Mouse (Mus musculus): ENCODE results near the gene Rpl36. TPM values are rescaled to one million over a fixed set of nuclear protein-coding genes. Genes with fewer than 3 reads are reported as not detected.

Rpl36 gene
- total and polyA plus RNA-seq, 3 experiments, result 2,385 to 3,914 TPM; not detected in 1

GRCm38 (mm10) chr17:56592553-56592952 is 20.7 kb upstream of the Rpl36 start:
- no peak for DNase-seq (ENCODE audit: low read depth, low spot score)
- Histone ChIP-seq H3K27ac (ENCODE audit: control insufficient read depth, low read depth, low read length) (no peak overlapping the region), H3K4me3 (ENCODE audit: control insufficient read depth in 1 of 2, insufficient read depth in 1 of 2, low read depth in 2 of 2, low read length in 2 of 2) (no peak overlapping the region), H3K36me3 (ENCODE audit: control insufficient read depth in 1 of 2, insufficient read depth in 2 of 2, low read length in 2 of 2) (peaks cover 0 to 29% of the 10 kb centered on the region in 2 experiments; a peak in 2 of 4 replicates), H3K4me1 (ENCODE audit: control insufficient read depth in 1 of 2, insufficient read depth in 2 of 2, low read length in 2 of 2) (no peaks in the 10 kb centered on the region), H3K9ac (ENCODE audit: control insufficient read depth, low read depth, low read length, poor library complexity, severe bottlenecking) (no peak overlapping the region), H3K79me2 (ENCODE audit: control insufficient read depth, insufficient read depth, low read length, poor library complexity) (peaks cover 36% of the 10 kb centered on the region), H3K27me3 (ENCODE audit: control insufficient read depth in 1 of 2, insufficient read depth in 2 of 2, low read length in 2 of 2) (no peaks in the 10 kb centered on the region), H3K9me3 (replicated peaks; ENCODE audit: insufficient read depth, low read length) (no peaks in the 10 kb centered on the region)
- TF ChIP-seq POLR2AphosphoS2 (IDR thresholded peaks at IDR 0.05; ENCODE audit: low read length) (no peak), MYC (IDR thresholded peaks at IDR 0.05; ENCODE audit: low read depth, low read length) (no peak), JUND (IDR thresholded peaks at IDR 0.05; ENCODE audit: low read depth, low read length) (no peak), RCOR1 (IDR thresholded peaks at IDR 0.05; ENCODE audit: low read depth, low read length) (no peak), CHD1 (IDR thresholded peaks at IDR 0.05; ENCODE audit: low read depth, low read length) (no peak), BHLHE40 (IDR thresholded peaks at IDR 0.05; ENCODE audit: borderline replicate concordance, low read depth, low read length) (no peak), ZKSCAN1 (IDR thresholded peaks at IDR 0.05; ENCODE audit: low read depth, low read length) (no peak), CHD2 (IDR thresholded peaks at IDR 0.05; ENCODE audit: low read length) (no peak), TCF12 (IDR thresholded peaks at IDR 0.05; ENCODE audit: low read depth, low read length) (no peak), TBP (IDR thresholded peaks at IDR 0.05; ENCODE audit: low read depth, low read length) (no peak), SIN3A (IDR thresholded peaks at IDR 0.05; ENCODE audit: low read length) (no peak), NRF1 (IDR thresholded peaks at IDR 0.05; ENCODE audit: insufficient read depth, low read depth, low read length, poor library complexity, severe bottlenecking) (no peak), POLR2A (IDR thresholded peaks at IDR 0.05; ENCODE audit: control insufficient read depth in 1 of 2, insufficient read depth in 1 of 2, low read depth in 1 of 2, low read length in 2 of 2, poor library complexity in 1 of 2) (no peak), ELF1 (IDR thresholded peaks at IDR 0.05; ENCODE audit: low read depth, low read length) (no peak), USF1 (IDR thresholded peaks at IDR 0.05; ENCODE audit: low read depth, low read length) (no peak), KAT2A (conservative IDR thresholded peaks at IDR 0.05; ENCODE audit: low read depth, low read length) (no peak), GABPA (IDR thresholded peaks at IDR 0.05; ENCODE audit: low read depth, low read length) (no peak)

GRCm38 (mm10) chr17:56593527-56594271 is 19.5 kb upstream of the Rpl36 start:
- DNase-seq (ENCODE audit: low read depth, low spot score), result no peak
- no peaks in the 10 kb centered on the region for H3K27me3 ChIP-seq (ENCODE audit: control insufficient read depth in 1 of 2, insufficient read depth in 2 of 2, low read length in 2 of 2)
- peaks cover 25% of the 10 kb centered on the region for H3K79me2 ChIP-seq (ENCODE audit: control insufficient read depth, insufficient read depth, low read length, poor library complexity)
- TF ChIP-seq EP300 (IDR thresholded peaks at IDR 0.05; ENCODE audit: low read depth in 1 of 2, low read length in 2 of 2) (no peak), UBTF (IDR thresholded peaks at IDR 0.05; ENCODE audit: borderline replicate concordance, insufficient read depth, low read depth, low read length) (no peak), NRF1 (IDR thresholded peaks at IDR 0.05; ENCODE audit: insufficient read depth, low read depth, low read length, poor library complexity, severe bottlenecking) (no peak), NELFE (IDR thresholded peaks at IDR 0.05; ENCODE audit: low read depth, low read length) (no peak), POLR2AphosphoS2 (IDR thresholded peaks at IDR 0.05; ENCODE audit: low read length) (no peak), SIN3A (IDR thresholded peaks at IDR 0.05; ENCODE audit: low read length) (no peak), RCOR1 (IDR thresholded peaks at IDR 0.05; ENCODE audit: low read depth, low read length) (no peak), BHLHE40 (IDR thresholded peaks at IDR 0.05; ENCODE audit: borderline replicate concordance, low read depth, low read length) (no peak), MYC (IDR thresholded peaks at IDR 0.05; ENCODE audit: low read depth, low read length) (no peak), ELF1 (IDR thresholded peaks at IDR 0.05; ENCODE audit: low read depth, low read length) (no peak), HCFC1 (IDR thresholded peaks at IDR 0.05; ENCODE audit: low read depth, low read length) (no peak), SMC3 (IDR thresholded peaks at IDR 0.05; ENCODE audit: low read depth, low read length) (no peak), POLR2A (IDR thresholded peaks at IDR 0.05; ENCODE audit: control insufficient read depth in 1 of 2, insufficient read depth in 1 of 2, low read depth in 1 of 2, low read length in 2 of 2, poor library complexity in 1 of 2) (no peak), MXI1 (IDR thresholded peaks at IDR 0.05; ENCODE audit: low read depth, low read length) (no peak), TCF12 (IDR thresholded peaks at IDR 0.05; ENCODE audit: low read depth, low read length) (no peak), RAD21 (IDR thresholded peaks at IDR 0.05; ENCODE audit: low read depth, low read length) (no peak), MAZ (IDR thresholded peaks at IDR 0.05; ENCODE audit: low read depth, low read length) (no peak), ZKSCAN1 (IDR thresholded peaks at IDR 0.05; ENCODE audit: low read depth, low read length) (no peak), TAL1 (IDR thresholded peaks at IDR 0.05; ENCODE audit: low read length) (no peak), CHD1 (IDR thresholded peaks at IDR 0.05; ENCODE audit: low read depth, low read length) (no peak)
- H3K9me3 ChIP-seq (replicated peaks; ENCODE audit: insufficient read depth, low read length), result no peaks in the 10 kb centered on the region
- no peak overlapping the region for H3K27ac ChIP-seq (ENCODE audit: control insufficient read depth, low read depth, low read length)
- peaks cover 0 to 26% of the 10 kb centered on the region in 2 experiments; a peak in 2 of 4 replicates for H3K36me3 ChIP-seq (ENCODE audit: control insufficient read depth in 1 of 2, insufficient read depth in 2 of 2, low read length in 2 of 2)
- H3K4me3 ChIP-seq (ENCODE audit: control insufficient read depth in 1 of 2, insufficient read depth in 1 of 2, low read depth in 2 of 2, low read length in 2 of 2), result no peak overlapping the region
- H3K9ac ChIP-seq (ENCODE audit: control insufficient read depth, low read depth, low read length, poor library complexity, severe bottlenecking), result no peak overlapping the region
- H3K4me1 ChIP-seq (ENCODE audit: control insufficient read depth in 1 of 2, insufficient read depth in 2 of 2, low read length in 2 of 2), result no peaks in the 10 kb centered on the region

Measured in MEL (cell line).